Mouse (Mus musculus): ENCODE results near the gene Amigo3. TPM values are rescaled to one million over a fixed set of nuclear protein-coding genes. Genes with fewer than 3 reads are reported as not detected.
A peak's percentile ranks its signal among the peaks of the same experiment; 100 is the strongest.

Amigo3 gene
- polyA plus RNA-seq, 1 experiment: 1.2 TPM

- H3K27me3 ChIP-seq (replicated peaks; ENCODE audit: control insufficient read depth, insufficient read depth, low read length): no peaks in the 10 kb centered on the region
- 95% methylated on average over 9 of the region's 9 CpGs for WGBS
- DNase-seq: no peak
- no peak overlapping the region for H3K27ac ChIP-seq (ENCODE audit: insufficient read depth, low read depth, low read length)
- H3K4me1 ChIP-seq (ENCODE audit: control insufficient read depth, insufficient read depth, low read length): no peaks in the 10 kb centered on the region
- H3K36me3 ChIP-seq (ENCODE audit: control insufficient read depth, insufficient read depth, low read length): no peaks in the 10 kb centered on the region
- no peak overlapping the region for H3K4me3 ChIP-seq (ENCODE audit: insufficient read depth, low read depth, low read length)
- TF ChIP-seq POLR2A (IDR thresholded peaks at IDR 0.05; ENCODE audit: low read depth, low read length): no peak
- no peak for TF ChIP-seq CTCF (conservative IDR thresholded peaks at IDR 0.05; ENCODE audit: insufficient read depth, insufficient read length, low read depth, low read length)
Measured at GRCm38 (mm10) chr9:108069007-108069406, 16.0 kb downstream of the Amigo3 start.

GRCm38 (mm10) chr9:108069529-108069928, 16.6 kb downstream of the Amigo3 start:
- WGBS: 79% methylated on average over 7 of the region's 7 CpGs
- Histone ChIP-seq H3K27ac (ENCODE audit: insufficient read depth, low read depth, low read length) (no peak overlapping the region), H3K27me3 (replicated peaks; ENCODE audit: control insufficient read depth, insufficient read depth, low read length) (no peaks in the 10 kb centered on the region), H3K36me3 (ENCODE audit: control insufficient read depth, insufficient read depth, low read length) (no peaks in the 10 kb centered on the region), H3K4me3 (ENCODE audit: insufficient read depth, low read depth, low read length) (no peak overlapping the region), H3K4me1 (ENCODE audit: control insufficient read depth, insufficient read depth, low read length) (no peaks in the 10 kb centered on the region)
- DNase-seq: no peak
- TF ChIP-seq POLR2A (IDR thresholded peaks at IDR 0.05; ENCODE audit: low read depth, low read length): no peak
- no peak for TF ChIP-seq CTCF (conservative IDR thresholded peaks at IDR 0.05; ENCODE audit: insufficient read depth, insufficient read length, low read depth, low read length)

GRCm38 (mm10) chr9:108071801-108072200, 18.8 kb downstream of the Amigo3 start:
- DNase-seq: no peak
- Histone ChIP-seq H3K27me3 (replicated peaks; ENCODE audit: control insufficient read depth, insufficient read depth, low read length) (no peaks in the 10 kb centered on the region), H3K36me3 (ENCODE audit: control insufficient read depth, insufficient read depth, low read length) (no peaks in the 10 kb centered on the region), H3K27ac (ENCODE audit: insufficient read depth, low read depth, low read length) (no peak overlapping the region), H3K4me3 (ENCODE audit: insufficient read depth, low read depth, low read length) (no peak overlapping the region), H3K4me1 (ENCODE audit: control insufficient read depth, insufficient read depth, low read length) (no peaks in the 10 kb centered on the region)
- no peak for TF ChIP-seq CTCF (conservative IDR thresholded peaks at IDR 0.05; ENCODE audit: insufficient read depth, insufficient read length, low read depth, low read length)
- TF ChIP-seq POLR2A (IDR thresholded peaks at IDR 0.05; ENCODE audit: low read depth, low read length): no peak
- WGBS: 91% methylated on average over 4 of the region's 4 CpGs

GRCm38 (mm10) chr9:108072481-108072924, 19.5 kb downstream of the Amigo3 start:
- DNase-seq: no peak
- Histone ChIP-seq H3K36me3 (ENCODE audit: control insufficient read depth, insufficient read depth, low read length) (no peaks in the 10 kb centered on the region), H3K27ac (ENCODE audit: insufficient read depth, low read depth, low read length) (no peak overlapping the region), H3K27me3 (replicated peaks; ENCODE audit: control insufficient read depth, insufficient read depth, low read length) (no peaks in the 10 kb centered on the region), H3K4me3 (ENCODE audit: insufficient read depth, low read depth, low read length) (no peak overlapping the region), H3K4me1 (ENCODE audit: control insufficient read depth, insufficient read depth, low read length) (no peaks in the 10 kb centered on the region)
- 73% methylated on average over 9 of the region's 9 CpGs for WGBS
- TF ChIP-seq CTCF (conservative IDR thresholded peaks at IDR 0.05; ENCODE audit: insufficient read depth, insufficient read length, low read depth, low read length) (no peak), POLR2A (IDR thresholded peaks at IDR 0.05; ENCODE audit: low read depth, low read length) (no peak)

- Histone ChIP-seq H3K36me3 (ENCODE audit: control insufficient read depth, insufficient read depth, low read length) (no peaks in the 10 kb centered on the region), H3K4me3 (ENCODE audit: insufficient read depth, low read depth, low read length) (no peak overlapping the region), H3K27me3 (replicated peaks; ENCODE audit: control insufficient read depth, insufficient read depth, low read length) (no peaks in the 10 kb centered on the region), H3K4me1 (ENCODE audit: control insufficient read depth, insufficient read depth, low read length) (peaks cover 4% of the 10 kb centered on the region; the same call in 1 of the 2 replicates), H3K27ac (ENCODE audit: insufficient read depth, low read depth, low read length) (no peak overlapping the region)
- 55% methylated on average over 7 of the region's 7 CpGs for WGBS
- TF ChIP-seq POLR2A (IDR thresholded peaks at IDR 0.05; ENCODE audit: low read depth, low read length): no peak
- no peak for TF ChIP-seq CTCF (conservative IDR thresholded peaks at IDR 0.05; ENCODE audit: insufficient read depth, insufficient read length, low read depth, low read length)
- no peak for DNase-seq
Measured at GRCm38 (mm10) chr9:108073141-108073930, 20.4 kb downstream of the Amigo3 start.

- TF ChIP-seq CTCF (conservative IDR thresholded peaks at IDR 0.05; ENCODE audit: insufficient read depth, insufficient read length, low read depth, low read length) (no peak), POLR2A (IDR thresholded peaks at IDR 0.05; ENCODE audit: low read depth, low read length) (no peak)
- Histone ChIP-seq H3K27me3 (replicated peaks; ENCODE audit: control insufficient read depth, insufficient read depth, low read length) (no peaks in the 10 kb centered on the region), H3K4me3 (ENCODE audit: insufficient read depth, low read depth, low read length) (peak within 1 kb of the TSS; percentile 86), H3K27ac (ENCODE audit: insufficient read depth, low read depth, low read length) (peak within 1 kb of the TSS; percentile 57; the same call in 1 of the 2 replicates), H3K4me1 (ENCODE audit: control insufficient read depth, insufficient read depth, low read length) (peaks cover 24% of the 10 kb centered on the region), H3K36me3 (ENCODE audit: control insufficient read depth, insufficient read depth, low read length) (no peaks in the 10 kb centered on the region; the same call in 1 of the 2 replicates)
- DNase-seq: no peak
- 89% methylated on average over 5 of the region's 5 CpGs for WGBS
Measured at GRCm38 (mm10) chr9:108080168-108080567, 27.2 kb downstream of the Amigo3 start, which contains the start of gene Mst1. Gene Mst1 (plus strand): TSS chr9:108080436.

- H3K4me3 ChIP-seq (ENCODE audit: insufficient read depth, low read depth, low read length): no peak overlapping the region
Measured at GRCm38 (mm10) chr9:108082549-108082948, 29.6 kb downstream of the Amigo3 start.

More at GRCm38 (mm10) chr9:108082549-108082948, 29.6 kb downstream of the Amigo3 start:
- Histone ChIP-seq H3K36me3 (ENCODE audit: control insufficient read depth, insufficient read depth, low read length) (peaks cover 1% of the 10 kb centered on the region; the same call in 1 of the 2 replicates), H3K27me3 (replicated peaks; ENCODE audit: control insufficient read depth, insufficient read depth, low read length) (no peaks in the 10 kb centered on the region), H3K4me1 (ENCODE audit: control insufficient read depth, insufficient read depth, low read length) (peaks cover 30% of the 10 kb centered on the region), H3K27ac (ENCODE audit: insufficient read depth, low read depth, low read length) (no peak overlapping the region)
- no peak for TF ChIP-seq CTCF (conservative IDR thresholded peaks at IDR 0.05; ENCODE audit: insufficient read depth, insufficient read length, low read depth, low read length)
- TF ChIP-seq POLR2A (IDR thresholded peaks at IDR 0.05; ENCODE audit: low read depth, low read length): peak; percentile 1
- 6% methylated on average over 19 of the region's 19 CpGs for WGBS
- no peak for DNase-seq
